Mouse (Mus musculus) spleen, postnatal 14 days (tissue): ENCODE data around the gene Cebpzos.

Source experiments
- DNase-seq, 2 experiments: peaks; one replicate each; pipeline ENCODE4 v3.0.0; 2021 to 2022; ENCODE audit warnings: low spot score in 2 of 2

Gene Cebpzos

DNA sequence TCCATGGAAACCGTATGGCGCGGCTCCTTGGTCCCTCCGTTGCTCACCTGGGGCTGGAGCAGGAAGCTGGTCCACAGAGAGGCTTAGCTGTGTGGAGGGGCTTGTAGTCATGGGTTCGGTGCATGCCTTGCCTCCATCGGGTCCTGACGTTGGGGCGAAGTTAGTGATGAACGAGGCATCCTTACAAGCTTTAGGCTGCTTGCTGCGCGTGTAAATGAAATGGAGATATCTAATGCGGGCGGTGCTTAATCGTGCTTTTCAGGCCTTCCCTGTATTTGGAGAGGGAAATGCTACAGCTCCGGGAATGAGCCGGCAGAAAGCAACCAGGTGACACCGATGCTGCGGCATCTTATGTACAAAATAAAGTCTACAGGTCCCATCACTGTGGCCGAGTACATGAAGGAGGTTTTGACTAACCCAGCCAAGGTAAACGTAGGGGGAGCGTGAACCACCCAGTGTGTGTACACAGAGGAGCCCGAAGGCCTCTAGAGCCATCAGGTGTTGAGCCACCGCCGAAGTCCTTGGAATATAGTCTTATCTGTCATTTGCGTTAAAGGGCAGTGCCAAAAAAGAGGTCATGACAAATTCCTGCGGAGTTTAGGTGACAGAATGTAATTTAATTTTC is 21.0 kb downstream of the Cebpzos start:
- DNase-seq, result no peak

DNA sequence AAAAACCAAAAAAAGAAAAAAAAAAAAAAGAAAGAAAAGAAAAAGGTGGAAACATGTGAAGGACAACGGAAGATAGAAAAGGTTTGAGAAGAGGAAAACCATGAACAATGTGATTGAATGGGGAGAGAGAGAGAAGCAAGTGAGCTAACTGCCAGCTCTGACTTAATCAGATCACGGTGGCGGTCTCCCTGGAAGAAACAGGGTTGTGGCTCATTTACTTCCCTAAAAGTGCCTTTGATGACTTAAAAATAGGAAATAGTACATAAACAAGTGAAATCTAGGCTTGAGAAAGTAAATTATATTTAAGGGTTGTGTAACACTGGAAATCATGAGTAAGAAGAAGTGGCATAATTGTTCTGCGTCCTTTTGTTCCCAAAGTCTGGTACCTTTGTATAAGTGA is 22.6 kb downstream of the Cebpzos start:
- no peak for DNase-seq

DNA sequence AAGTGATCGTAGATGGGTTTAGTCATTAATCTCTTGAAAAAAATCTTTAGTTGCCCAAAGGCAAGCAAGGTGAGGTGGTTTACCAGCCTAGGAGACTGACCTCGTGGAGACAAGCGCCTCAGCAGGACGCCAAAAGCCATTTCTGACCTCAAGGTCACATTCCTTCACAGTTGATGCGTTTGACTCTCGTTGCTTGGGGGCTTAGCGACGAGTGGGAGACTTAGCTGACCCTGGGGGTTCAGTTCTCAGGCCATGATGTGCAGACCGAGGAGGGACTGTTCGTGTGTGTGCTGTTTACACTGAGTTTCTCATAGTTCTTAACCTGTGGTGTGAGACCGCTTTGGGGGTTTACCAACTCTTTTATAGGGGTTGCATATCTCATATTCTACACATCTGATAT is 26.3 kb downstream of the Cebpzos start:
- DNase-seq, result no peak

DNA sequence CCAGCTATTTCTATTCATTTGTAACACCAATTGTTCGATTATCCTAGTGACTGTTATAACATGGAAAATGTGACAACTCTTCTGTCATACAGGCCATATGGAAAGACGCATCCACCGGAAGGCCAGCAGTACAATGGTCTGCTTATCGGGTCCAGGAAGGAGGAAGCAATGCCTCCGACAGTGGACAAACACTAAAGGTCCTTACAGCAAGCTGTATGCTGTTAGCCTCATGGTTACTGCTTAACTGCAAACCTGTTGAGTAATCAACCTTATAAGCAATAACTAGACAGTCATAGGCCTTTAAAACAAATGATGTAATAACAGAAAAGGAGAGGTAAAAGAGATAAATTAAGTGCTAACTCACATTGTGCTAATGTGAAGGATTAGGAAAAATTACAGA is 34.9 kb downstream of the Cebpzos start:
- no peak for DNase-seq

DNA sequence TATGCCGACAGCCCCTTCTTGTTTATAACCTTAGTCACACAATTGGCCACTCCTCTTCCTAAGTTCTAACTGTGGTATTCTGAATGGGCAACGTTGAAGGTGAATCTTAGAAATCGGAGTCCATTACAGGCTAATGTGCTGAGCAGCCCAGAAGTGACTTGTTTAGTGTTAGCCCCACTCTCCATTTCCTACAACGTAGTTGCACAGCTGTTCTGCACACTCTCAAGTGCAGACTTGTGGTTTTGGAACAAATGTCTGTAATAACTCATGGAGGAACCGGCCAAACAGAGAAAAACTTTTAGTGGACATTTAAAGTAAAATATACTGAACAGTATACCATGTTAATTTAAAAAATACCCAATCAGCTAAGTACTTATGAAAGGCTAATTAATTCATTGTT is 35.8 kb downstream of the Cebpzos start:
- no peak for DNase-seq

DNA sequence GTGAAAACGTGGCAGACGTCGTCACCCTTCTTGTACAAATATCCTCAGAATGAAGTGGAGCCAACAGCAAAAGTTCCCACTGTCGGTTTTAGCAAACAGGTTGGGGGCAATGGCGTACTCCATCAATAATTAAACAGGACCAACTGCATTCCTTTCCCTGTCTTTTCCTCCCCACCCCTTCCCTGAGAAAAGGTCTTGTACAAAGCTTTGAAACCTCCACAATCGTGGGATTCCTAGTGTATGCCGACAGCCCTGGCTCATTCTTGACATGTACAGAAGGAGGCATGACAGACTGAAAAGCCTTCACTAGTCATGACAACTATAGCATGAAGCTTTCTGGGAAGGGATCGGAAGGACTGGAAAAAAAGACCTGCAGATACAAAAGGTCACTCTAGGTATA is 36.9 kb downstream of the Cebpzos start:
- no peak for DNase-seq

DNA sequence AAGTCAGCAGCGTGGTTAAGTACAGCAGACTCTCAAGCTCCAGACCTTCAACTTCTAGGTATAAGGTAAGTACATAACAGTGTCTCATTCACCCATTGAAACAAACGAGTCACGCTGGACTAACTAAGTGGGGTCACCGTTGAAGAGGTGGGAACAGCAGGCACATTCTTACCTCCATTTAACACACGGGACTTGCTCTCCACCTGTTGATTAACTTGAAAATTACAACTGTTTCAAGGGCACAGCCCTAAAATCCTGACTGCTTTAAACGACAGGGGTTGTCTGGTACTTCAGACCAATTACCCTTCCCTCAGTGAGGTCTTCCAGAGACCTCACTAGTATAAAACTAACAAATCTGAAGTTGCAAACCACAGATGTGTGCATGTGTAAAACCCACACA is 43.2 kb downstream of the Cebpzos start:
- no peak for DNase-seq

DNA sequence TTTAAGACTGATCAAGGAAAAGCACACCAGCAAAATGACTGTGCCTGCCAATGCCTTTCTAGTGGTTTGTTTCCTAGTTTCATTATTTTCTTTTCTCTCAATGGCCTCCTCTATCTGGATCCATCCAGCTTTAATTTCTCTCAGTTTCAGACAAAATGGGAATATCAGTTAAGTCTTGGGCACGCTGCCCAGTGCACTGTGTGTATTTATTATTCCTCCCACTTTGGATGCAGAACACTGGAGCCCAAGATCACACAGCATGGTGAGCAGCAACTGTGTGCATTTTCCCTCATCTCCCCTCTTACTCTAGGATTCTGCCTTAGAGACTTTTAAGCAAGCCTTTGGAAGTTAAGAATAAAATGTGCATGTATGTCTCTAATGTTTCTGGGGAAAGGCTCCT is 48.1 kb downstream of the Cebpzos start:
- DNase-seq, result no peak

DNA sequence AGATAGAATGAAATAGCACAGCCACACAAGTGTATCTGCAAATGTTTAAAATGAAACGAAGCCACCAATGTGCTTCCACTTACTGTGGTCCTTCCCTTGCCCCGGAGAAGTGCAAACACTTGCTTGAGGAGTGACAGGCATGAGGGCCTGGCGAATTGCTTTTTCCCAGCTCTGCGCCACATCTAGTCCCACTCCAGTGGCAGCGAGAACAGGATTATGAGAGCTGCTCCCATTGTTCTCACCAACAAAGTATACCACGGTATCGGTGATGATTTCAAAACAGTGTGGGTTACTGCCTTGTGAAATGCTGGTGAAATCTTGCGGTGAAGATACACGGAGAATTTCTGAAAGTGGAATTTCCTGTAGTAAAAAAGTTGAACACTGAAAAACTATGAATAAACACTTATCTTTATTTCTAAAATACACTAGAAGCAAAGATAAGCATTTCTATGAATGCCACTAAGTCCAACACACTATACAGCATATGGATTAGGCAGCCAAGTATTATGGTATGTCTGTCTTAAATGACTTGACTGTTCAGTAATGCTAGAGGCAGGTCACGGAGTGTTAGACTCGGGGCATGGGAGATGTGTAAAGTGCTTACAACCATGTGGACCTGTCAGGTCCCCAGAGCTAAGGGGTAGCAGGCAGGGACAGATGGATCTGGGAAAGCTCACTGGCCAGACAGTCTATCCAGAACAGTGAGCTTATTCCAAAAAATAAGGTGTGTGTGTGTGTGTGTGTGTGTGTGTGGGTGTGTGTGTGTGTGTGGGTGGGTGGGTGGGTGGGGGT is 50.0 kb downstream of the Cebpzos start:
- DNase-seq, result no peak

DNA sequence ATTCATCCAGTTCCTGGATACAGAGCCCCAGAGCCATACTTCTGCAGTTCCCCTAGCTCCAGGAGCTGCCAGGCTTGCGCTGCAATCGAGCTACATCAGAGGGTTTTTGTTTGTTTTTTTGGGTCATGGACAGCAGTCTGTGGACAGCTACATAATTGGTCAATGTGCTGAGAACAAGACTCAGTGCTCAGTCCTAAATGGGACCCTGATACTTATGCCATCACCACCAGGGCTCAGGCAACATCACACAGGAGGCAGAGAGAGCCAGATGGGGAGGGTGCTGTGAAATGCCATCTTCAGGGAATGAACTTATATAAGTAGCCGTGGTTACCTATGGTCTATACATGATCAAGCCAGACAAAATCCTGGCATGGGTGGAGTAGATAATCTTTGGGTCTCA is 52.2 kb downstream of the Cebpzos start:
- no peak for DNase-seq
